Mouse (Mus musculus): ENCODE measurements around the gene Apobec4. TPM values are rescaled to one million over a fixed set of nuclear protein-coding genes. Genes with fewer than 3 reads are reported as not detected.
"Not testable (repeated sequence)": the region's sequence is repeated elsewhere in the genome, so short reads cannot be mapped to it uniquely, and the experiment has no call there.

The Apobec4 gene
- polyA plus RNA-seq, 1 experiment: not detected

DNA sequence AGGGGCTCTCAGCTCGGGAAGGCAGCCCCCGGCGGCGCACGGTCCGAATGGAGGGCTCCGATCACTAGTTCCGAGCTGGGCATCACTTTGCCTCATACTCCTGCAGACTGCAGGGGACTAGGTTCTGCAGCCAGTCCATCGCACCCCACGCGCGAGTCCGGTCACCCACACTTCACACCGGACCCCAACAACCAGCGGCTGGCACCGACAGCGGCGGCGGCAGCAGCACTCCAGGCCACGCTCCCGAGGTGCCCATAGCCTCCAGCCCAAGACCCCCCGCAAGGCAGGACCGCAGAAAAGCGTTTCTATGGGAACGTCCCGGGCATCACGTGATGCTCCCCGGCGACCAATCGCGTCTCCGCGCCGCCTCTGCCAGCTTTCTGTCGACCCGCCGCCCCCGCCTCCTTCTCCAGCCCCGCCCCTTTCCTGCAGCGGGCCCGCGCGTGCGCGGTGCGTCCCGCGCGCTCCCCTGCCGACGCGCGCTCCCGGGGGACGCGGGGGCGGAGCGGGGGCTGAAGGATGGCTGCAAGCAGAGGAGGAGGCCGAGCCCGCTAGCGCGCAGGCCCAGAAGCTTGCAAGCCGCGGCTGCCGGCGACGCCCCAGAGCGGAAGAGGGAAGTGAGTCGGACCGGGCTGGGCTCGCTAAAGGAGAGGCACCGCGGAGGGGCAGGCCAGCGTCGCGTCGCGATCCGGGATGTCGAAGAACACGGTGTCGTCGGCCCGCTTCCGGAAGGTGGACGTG is 15.9 kb downstream of the Apobec4 start, which contains the start of the genes Rgl1 and Arpc5:
Gene Rgl1, minus strand, starts transcription at position 320 of the 741 bp plus-strand sequence.
Gene Arpc5, plus strand, starts transcription at position 511 of the 741 bp plus-strand sequence.
- Histone ChIP-seq H3K36me3 (ENCODE audit: control insufficient read depth, insufficient read depth) (peaks cover 28% of the 10 kb centered on the region), H3K27me3 (ENCODE audit: control insufficient read depth, insufficient read depth, insufficient read length) (no peaks in the 10 kb centered on the region), H3K79me2 (ENCODE audit: control insufficient read depth, insufficient read depth) (peaks cover 44% of the 10 kb centered on the region), H3K4me3 (ENCODE audit: insufficient read depth, poor library complexity, severe bottlenecking) (peak within 1 kb of the TSS; percentile 94), H3K79me3 (ENCODE audit: low read depth) (peaks cover 19% of the 10 kb centered on the region), H3ac (ENCODE audit: control insufficient read depth, insufficient read length, low read depth) (peak within 1 kb of the TSS; percentile 94)
- TF ChIP-seq USF1 (IDR thresholded peaks at IDR 0.05; ENCODE audit: low read depth) (peak; percentile 93), FOSL1 (IDR thresholded peaks at IDR 0.05; ENCODE audit: insufficient read depth, low read length, poor library complexity, severe bottlenecking) (no peak)

DNA sequence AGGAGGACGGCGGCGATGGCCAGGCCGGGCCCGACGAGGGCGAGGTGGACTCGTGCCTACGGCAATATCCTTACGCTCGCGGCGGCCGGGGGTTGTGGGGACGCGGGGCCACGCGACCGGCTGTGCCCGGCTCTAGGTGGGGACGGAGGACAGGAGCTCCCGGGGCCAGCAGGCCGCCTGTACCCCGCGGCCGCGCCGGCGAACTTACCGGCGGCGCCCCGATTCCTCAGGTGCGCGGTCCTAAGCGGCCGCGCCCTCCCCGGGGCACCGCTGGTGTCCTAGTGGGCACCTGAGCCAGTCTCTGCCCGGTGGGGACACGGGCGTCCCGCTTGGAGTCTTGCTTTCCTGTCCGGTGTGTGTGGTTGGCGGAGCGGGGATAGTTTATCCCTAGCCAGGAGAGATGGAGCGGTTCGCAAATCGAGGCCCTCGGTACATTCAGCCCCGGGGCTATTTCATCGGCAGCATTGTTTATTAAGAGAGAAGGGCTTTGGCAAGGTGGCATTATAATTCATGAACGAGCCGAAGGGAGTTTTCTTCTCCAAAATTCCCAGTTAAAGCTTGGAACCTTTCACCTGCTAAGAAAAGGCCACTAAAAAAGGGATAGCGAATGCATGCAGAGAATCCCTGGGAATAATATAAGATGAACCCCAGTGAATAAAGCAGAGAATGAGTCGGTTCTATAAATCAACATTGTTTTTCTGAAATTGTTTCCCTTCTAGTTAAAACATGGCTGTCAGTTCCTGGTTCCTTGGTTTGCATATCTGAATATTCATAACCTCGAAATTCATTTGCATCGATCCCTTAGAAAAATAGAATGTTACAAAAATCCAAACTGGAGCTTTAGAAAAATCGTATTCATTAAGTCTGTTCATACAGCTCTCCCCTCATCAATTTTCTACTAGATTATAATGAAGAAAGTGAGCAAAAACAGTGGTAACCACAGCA is 16.7 kb downstream of the Apobec4 start:
- Histone ChIP-seq H3K79me2 (ENCODE audit: control insufficient read depth, insufficient read depth) (peaks cover 44% of the 10 kb centered on the region), H3K4me3 (ENCODE audit: insufficient read depth, poor library complexity, severe bottlenecking) (peak overlapping the region; percentile 94), H3K27me3 (ENCODE audit: control insufficient read depth, insufficient read depth, insufficient read length) (no peaks in the 10 kb centered on the region), H3ac (ENCODE audit: control insufficient read depth, insufficient read length, low read depth) (peak overlapping the region; percentile 94), H3K79me3 (ENCODE audit: low read depth) (peaks cover 19% of the 10 kb centered on the region), H3K36me3 (ENCODE audit: control insufficient read depth, insufficient read depth) (peaks cover 37% of the 10 kb centered on the region)
- TF ChIP-seq MAX (IDR thresholded peaks at IDR 0.05): no peak
- TF ChIP-seq CEBPB (IDR thresholded peaks at IDR 0.05; ENCODE audit: low read depth): no peak
- no peak for TF ChIP-seq MYOD1 (IDR thresholded peaks at IDR 0.05; ENCODE audit: control insufficient read depth, insufficient read length, low read depth)
- no peak for TF ChIP-seq CTCF (IDR thresholded peaks at IDR 0.05; ENCODE audit: control insufficient read depth, insufficient read depth, insufficient read length)

DNA sequence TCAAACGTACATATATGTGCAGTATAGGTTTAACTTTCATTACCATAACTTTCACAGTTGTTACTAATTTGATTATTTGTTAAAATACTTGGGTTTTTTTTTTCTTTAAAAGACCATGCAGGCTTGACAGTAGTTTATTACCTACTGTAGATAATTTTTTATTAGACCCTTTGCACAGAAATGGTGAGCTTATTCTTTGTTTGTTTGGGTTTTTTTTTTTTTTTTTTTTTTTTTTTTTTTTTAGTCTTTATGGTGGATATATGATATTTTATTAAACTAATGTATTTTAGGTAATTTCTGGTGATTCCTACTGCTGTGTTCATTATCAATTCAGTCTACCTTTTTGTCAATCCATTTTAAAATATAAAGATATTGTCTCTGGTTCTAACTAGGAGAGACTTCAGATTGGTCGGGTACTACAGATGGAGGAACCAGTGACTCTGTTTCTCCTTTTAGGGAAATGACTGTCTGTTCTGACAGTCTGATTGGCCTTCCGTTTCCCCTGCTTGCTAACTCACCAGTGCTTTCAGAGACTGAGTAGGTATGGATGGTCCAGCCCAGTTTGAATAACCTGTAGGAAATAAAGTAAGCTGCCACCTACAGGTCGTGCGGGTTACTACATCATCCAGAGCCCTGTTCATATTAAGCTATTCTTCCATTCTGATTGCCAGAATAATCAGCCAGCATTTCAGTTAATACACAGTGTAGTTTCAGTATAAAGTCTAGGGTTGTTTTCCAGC is 17.6 kb downstream of the Apobec4 start:
- Histone ChIP-seq H3K4me3 (ENCODE audit: insufficient read depth, poor library complexity, severe bottlenecking) (peak overlapping the region; percentile 94), H3K27me3 (ENCODE audit: control insufficient read depth, insufficient read depth, insufficient read length) (no peaks in the 10 kb centered on the region), H3K36me3 (ENCODE audit: control insufficient read depth, insufficient read depth) (peaks cover 45% of the 10 kb centered on the region), H3ac (ENCODE audit: control insufficient read depth, insufficient read length, low read depth) (no peak overlapping the region), H3K79me2 (ENCODE audit: control insufficient read depth, insufficient read depth) (peaks cover 44% of the 10 kb centered on the region), H3K79me3 (ENCODE audit: low read depth) (peaks cover 19% of the 10 kb centered on the region)
- TF ChIP-seq USF1 (IDR thresholded peaks at IDR 0.05; ENCODE audit: low read depth) (no peak), FOSL1 (IDR thresholded peaks at IDR 0.05; ENCODE audit: insufficient read depth, low read length, poor library complexity, severe bottlenecking) (no peak), MYOG (IDR thresholded peaks at IDR 0.05; ENCODE audit: control insufficient read depth, extremely low read depth, insufficient read length) (no peak), MAX (IDR thresholded peaks at IDR 0.05) (no peak), CEBPB (IDR thresholded peaks at IDR 0.05; ENCODE audit: low read depth) (no peak), CTCF (IDR thresholded peaks at IDR 0.05; ENCODE audit: control insufficient read depth, insufficient read depth, insufficient read length) (peak; percentile 20), MYOD1 (IDR thresholded peaks at IDR 0.05; ENCODE audit: control insufficient read depth, insufficient read length, low read depth) (no peak)

DNA sequence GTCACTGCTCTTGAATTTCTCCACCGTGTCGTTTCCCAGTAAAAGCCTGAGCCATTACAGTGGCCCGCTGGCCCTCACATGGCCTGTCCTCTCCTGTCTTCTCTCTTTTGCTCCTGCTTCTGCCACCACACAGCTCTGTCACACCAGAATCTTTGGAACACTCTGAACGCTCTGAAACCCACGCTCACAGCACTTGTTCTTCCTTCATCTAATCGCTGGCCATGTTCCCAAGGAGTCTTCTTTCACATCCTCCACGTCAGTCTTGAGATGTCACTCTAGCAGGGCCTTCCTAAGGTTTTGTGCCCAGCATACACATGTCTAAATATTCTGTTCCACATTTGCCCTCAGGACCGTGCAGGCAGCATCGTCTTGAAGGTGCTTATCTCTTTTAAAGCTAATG is 20.7 kb downstream of the Apobec4 start:
- H3K4me3 ChIP-seq (ENCODE audit: insufficient read depth, poor library complexity, severe bottlenecking): no peak overlapping the region
- no peak overlapping the region for H3ac ChIP-seq (ENCODE audit: control insufficient read depth, insufficient read length, low read depth)
- TF ChIP-seq MYOG (IDR thresholded peaks at IDR 0.05; ENCODE audit: control insufficient read depth, extremely low read depth, insufficient read length): no peak
- no peak for TF ChIP-seq CTCF (IDR thresholded peaks at IDR 0.05; ENCODE audit: control insufficient read depth, insufficient read depth, insufficient read length)
- no peak for TF ChIP-seq USF1 (IDR thresholded peaks at IDR 0.05; ENCODE audit: low read depth)
- no peak for TF ChIP-seq CEBPB (IDR thresholded peaks at IDR 0.05; ENCODE audit: low read depth)
- TF ChIP-seq FOSL1 (IDR thresholded peaks at IDR 0.05; ENCODE audit: insufficient read depth, low read length, poor library complexity, severe bottlenecking): no peak
- TF ChIP-seq MYOD1 (IDR thresholded peaks at IDR 0.05; ENCODE audit: control insufficient read depth, insufficient read length, low read depth): no peak
- TF ChIP-seq MAX (IDR thresholded peaks at IDR 0.05): no peak
- no peaks in the 10 kb centered on the region for H3K27me3 ChIP-seq (ENCODE audit: control insufficient read depth, insufficient read depth, insufficient read length)
- peaks cover 74% of the 10 kb centered on the region for H3K36me3 ChIP-seq (ENCODE audit: control insufficient read depth, insufficient read depth)
- peaks cover 19% of the 10 kb centered on the region for H3K79me3 ChIP-seq (ENCODE audit: low read depth)
- H3K79me2 ChIP-seq (ENCODE audit: control insufficient read depth, insufficient read depth): peaks cover 44% of the 10 kb centered on the region

DNA sequence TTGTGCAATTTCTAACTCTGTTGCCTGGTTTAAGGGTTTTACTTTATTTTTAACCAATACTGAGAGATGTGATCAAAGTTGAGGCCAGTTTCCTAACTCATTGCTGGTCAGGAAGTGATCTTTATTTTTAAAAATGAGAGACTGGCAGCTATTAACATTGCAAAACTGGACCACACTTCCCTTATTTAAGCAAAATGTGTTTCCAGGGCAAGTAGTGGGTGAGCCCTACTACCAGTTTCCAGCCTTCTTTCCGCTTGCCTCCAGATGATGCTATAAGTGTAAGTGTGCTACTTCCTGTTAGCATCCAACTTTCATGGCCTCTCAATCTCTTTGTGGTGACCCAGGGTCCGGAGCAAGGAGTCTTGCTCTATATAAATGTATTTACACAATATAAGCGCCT is 24.2 kb downstream of the Apobec4 start:
- not testable (repeated sequence) for H3K27me3 ChIP-seq (ENCODE audit: control insufficient read depth, insufficient read depth, insufficient read length); H3K4me3 ChIP-seq (ENCODE audit: insufficient read depth, poor library complexity, severe bottlenecking); H3ac ChIP-seq (ENCODE audit: control insufficient read depth, insufficient read length, low read depth); H3K79me3 ChIP-seq (ENCODE audit: low read depth)
- Histone ChIP-seq H3K36me3 (ENCODE audit: control insufficient read depth, insufficient read depth) (peaks cover 66% of the 10 kb centered on the region), H3K79me2 (ENCODE audit: control insufficient read depth, insufficient read depth) (peaks cover 14% of the 10 kb centered on the region)

All from C2C12 (cell line).